Mouse (Mus musculus): ENCODE results near the gene Scn9a. TPM values are rescaled to one million over a fixed set of nuclear protein-coding genes. Genes with fewer than 3 reads are reported as not detected.
A peak's percentile ranks its signal among the peaks of the same experiment; 100 is the strongest.

Scn9a gene
- polyA plus RNA-seq, 1 experiment from 2014 or later, result 3.9 TPM

DNA sequence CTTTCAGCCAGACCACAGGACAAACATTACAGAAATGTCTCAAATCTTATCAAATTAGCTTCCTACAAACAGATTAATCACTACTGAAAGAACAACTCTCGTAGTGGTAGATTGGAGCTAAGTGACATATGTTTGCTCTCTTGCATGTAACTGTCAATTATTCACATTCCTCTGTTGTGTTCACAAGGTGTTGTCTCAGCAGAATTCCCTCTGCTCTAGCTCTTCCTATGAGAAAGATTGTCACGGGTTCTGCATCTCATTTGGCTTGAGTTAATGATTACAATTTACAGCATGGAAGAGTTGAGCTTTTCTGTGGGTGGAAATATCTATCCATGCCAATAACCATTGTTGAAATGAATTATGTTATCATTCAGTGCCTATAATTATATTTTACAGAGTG is 156.4 kb downstream of the Scn9a start:
- 75% methylated on average over 2 of the region's 2 CpGs for WGBS
- DNase-seq (ENCODE audit: low spot score) (no peak), ATAC-seq (ENCODE audit: low read depth) (no peak)

DNA sequence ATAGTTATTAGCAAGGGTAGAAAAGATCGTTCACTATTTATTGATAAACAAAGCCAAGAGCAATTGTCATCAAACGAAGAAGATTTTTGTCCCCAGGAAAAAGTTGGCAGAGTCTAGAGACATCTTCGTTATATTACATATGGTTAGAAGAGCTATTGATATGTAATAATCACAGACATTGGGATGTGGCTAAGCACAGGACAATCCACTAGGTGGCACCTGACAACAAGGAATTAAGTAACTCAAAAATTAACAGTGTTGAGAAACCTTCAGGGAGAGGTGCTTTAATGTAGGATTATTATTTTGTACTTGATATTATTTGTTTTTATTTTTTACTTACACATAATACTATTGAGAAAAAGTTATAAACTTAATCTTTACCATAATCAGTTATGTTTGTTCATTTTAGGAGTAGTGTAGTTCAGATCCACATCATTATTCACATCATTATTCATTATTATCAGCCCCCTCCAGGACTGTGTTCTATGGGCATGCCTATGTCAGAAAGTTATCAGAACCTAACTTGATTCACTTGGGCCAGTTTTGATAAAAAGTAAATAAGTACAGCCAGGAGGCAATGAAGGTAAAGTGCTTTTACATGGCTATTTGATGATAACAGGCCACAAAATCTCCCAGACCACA is 161.5 kb downstream of the Scn9a start:
- Histone ChIP-seq H3K4me3 (ENCODE audit: low read depth, low read length) (no peak overlapping the region), H3K9ac (ENCODE audit: low read depth, low read length) (no peak overlapping the region), H3K36me3 (ENCODE audit: control insufficient read depth, insufficient read depth, low read length) (no peaks in the 10 kb centered on the region), H3K27me3 (replicated peaks; ENCODE audit: control insufficient read depth, insufficient read depth, low read length) (no peaks in the 10 kb centered on the region), H3K4me2 (ENCODE audit: low read depth, low read length) (no peak overlapping the region), H3K9me3 (ENCODE audit: control insufficient read depth, low read length) (no peaks in the 10 kb centered on the region), H3K4me1 (ENCODE audit: control insufficient read depth, insufficient read depth, low read length) (no peaks in the 10 kb centered on the region), H3K27ac (replicated peaks; ENCODE audit: low read depth, low read length) (no peak overlapping the region)
- 51% methylated on average over 3 of the region's 3 CpGs for WGBS
- DNase-seq (ENCODE audit: low spot score) (peak; percentile 60), ATAC-seq (ENCODE audit: low read depth) (no peak)

More for the DNA sequence above, 156.4 kb downstream of the Scn9a start:
- Histone ChIP-seq H3K27ac (replicated peaks; ENCODE audit: low read depth, low read length) (no peak overlapping the region), H3K4me1 (ENCODE audit: control insufficient read depth, insufficient read depth, low read length) (no peaks in the 10 kb centered on the region), H3K4me2 (ENCODE audit: low read depth, low read length) (no peak overlapping the region), H3K36me3 (ENCODE audit: control insufficient read depth, insufficient read depth, low read length) (no peaks in the 10 kb centered on the region), H3K4me3 (ENCODE audit: low read depth, low read length) (no peak overlapping the region), H3K9ac (ENCODE audit: low read depth, low read length) (no peak overlapping the region), H3K27me3 (replicated peaks; ENCODE audit: control insufficient read depth, insufficient read depth, low read length) (no peaks in the 10 kb centered on the region), H3K9me3 (ENCODE audit: control insufficient read depth, low read length) (no peaks in the 10 kb centered on the region)

DNA sequence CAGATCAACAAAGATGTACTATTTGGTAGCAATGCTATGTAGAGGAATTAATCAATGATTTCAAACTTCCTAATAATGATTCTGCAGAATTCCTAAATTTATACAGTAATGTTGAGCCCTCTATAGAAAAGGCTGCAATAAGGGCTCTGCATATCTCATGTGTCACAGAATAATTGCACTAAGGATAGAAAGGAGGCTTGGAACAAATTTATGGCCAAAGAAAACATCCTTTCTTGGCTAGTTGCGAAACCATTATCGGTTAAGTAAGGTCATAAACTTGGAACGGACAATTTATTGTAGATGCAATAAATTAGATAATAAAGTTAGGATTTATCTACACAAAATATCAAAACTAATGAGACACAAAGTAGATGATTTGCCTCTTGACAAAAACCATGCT is 169.3 kb downstream of the Scn9a start:
- Histone ChIP-seq H3K9me3 (ENCODE audit: control insufficient read depth, low read length) (no peaks in the 10 kb centered on the region), H3K27me3 (replicated peaks; ENCODE audit: control insufficient read depth, insufficient read depth, low read length) (no peaks in the 10 kb centered on the region), H3K4me3 (ENCODE audit: low read depth, low read length) (no peak overlapping the region), H3K4me1 (ENCODE audit: control insufficient read depth, insufficient read depth, low read length) (no peaks in the 10 kb centered on the region), H3K27ac (replicated peaks; ENCODE audit: low read depth, low read length) (no peak overlapping the region), H3K4me2 (ENCODE audit: low read depth, low read length) (no peak overlapping the region), H3K36me3 (ENCODE audit: control insufficient read depth, insufficient read depth, low read length) (no peaks in the 10 kb centered on the region), H3K9ac (ENCODE audit: low read depth, low read length) (no peak overlapping the region)
- no peak for DNase-seq (ENCODE audit: low spot score)
- 88% methylated on average over 3 of the region's 3 CpGs for WGBS
- no peak for ATAC-seq (ENCODE audit: low read depth)

DNA sequence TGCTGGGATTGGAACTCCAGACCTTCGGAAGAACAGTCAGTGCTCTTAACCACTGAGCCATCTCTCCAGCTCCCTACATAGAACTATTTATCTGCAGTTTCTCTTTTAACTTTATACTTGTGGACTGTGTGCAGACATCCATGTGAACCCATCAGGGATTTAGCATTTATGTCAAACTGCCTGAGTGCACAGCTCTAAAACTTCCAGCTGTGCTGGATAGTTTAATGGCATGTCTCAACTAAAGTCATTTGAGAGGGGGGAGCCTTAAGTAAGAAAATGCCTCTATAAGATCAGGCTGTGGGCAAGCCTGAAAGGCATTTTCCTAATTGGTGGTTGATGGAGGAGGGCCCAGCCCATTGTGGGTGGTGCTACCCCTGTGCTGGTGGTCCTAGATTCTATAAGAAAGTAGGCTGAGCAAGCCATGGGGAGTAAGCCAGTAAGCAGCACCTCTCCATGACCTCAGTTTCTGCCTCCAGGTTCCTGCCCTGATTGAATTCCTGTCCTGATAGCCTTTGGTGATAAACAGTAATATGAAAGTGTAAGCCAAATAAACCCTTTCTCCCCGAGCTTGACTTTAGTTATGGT is 169.8 kb downstream of the Scn9a start:
- DNase-seq (ENCODE audit: low spot score) (peak; percentile 9), ATAC-seq (ENCODE audit: low read depth) (no peak)
- no peaks in the 10 kb centered on the region for H3K9me3 ChIP-seq (ENCODE audit: control insufficient read depth, low read length)
- H3K36me3 ChIP-seq (ENCODE audit: control insufficient read depth, insufficient read depth, low read length), result no peaks in the 10 kb centered on the region
- 79% methylated on average over 2 of the region's 2 CpGs for WGBS
- no peak overlapping the region for H3K4me3 ChIP-seq (ENCODE audit: low read depth, low read length)
- no peak overlapping the region for H3K9ac ChIP-seq (ENCODE audit: low read depth, low read length)
- no peak overlapping the region for H3K27ac ChIP-seq (replicated peaks; ENCODE audit: low read depth, low read length)
- H3K4me1 ChIP-seq (ENCODE audit: control insufficient read depth, insufficient read depth, low read length), result no peaks in the 10 kb centered on the region
- H3K4me2 ChIP-seq (ENCODE audit: low read depth, low read length), result no peak overlapping the region
- H3K27me3 ChIP-seq (replicated peaks; ENCODE audit: control insufficient read depth, insufficient read depth, low read length), result no peaks in the 10 kb centered on the region

DNA sequence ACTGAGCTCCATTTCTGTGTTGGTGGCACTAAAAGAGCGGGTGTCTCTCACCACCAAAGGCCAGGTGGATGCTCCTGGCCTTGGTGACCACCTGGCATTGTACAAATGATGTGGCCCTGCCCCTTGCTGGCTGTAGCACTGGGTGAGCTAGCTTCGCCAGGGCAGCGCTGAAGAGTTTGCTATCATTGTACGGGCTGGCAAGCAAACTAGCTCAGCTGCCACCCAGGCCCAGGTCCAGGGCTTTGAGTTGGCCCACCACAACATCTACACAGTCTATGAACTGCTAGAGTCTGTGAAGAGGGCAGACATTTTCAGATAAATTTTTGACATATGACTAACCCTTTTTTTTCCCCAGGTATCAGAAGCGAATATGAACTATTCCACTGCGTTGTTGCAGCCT is 170.8 kb downstream of the Scn9a start:
- Histone ChIP-seq H3K4me1 (ENCODE audit: control insufficient read depth, insufficient read depth, low read length) (no peaks in the 10 kb centered on the region), H3K9me3 (ENCODE audit: control insufficient read depth, low read length) (no peaks in the 10 kb centered on the region), H3K4me2 (ENCODE audit: low read depth, low read length) (no peak overlapping the region), H3K36me3 (ENCODE audit: control insufficient read depth, insufficient read depth, low read length) (no peaks in the 10 kb centered on the region), H3K27me3 (replicated peaks; ENCODE audit: control insufficient read depth, insufficient read depth, low read length) (no peaks in the 10 kb centered on the region), H3K4me3 (ENCODE audit: low read depth, low read length) (no peak overlapping the region), H3K9ac (ENCODE audit: low read depth, low read length) (no peak overlapping the region), H3K27ac (replicated peaks; ENCODE audit: low read depth, low read length) (no peak overlapping the region)
- WGBS, result 95% methylated on average over 6 of the region's 6 CpGs
- DNase-seq (ENCODE audit: low spot score), result no peak
- no peak for ATAC-seq (ENCODE audit: low read depth)

DNA sequence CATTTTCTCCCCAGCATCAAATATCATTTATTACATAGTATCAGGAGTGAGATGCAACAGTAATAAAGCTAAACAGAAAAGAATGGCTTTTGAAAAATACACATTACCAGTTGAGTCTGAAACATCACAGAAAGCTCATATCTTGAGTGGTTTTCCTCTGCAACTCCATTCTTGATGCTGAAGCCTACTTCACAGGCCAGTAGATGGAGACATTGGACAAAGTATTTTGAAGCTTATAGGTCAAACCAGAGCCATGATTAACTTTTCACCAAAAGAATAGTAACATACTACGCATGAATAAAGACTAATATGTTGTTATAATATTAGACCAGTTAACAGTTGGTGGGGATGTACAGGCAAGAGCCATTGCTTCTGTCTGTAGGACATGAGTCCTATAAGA is 172.3 kb downstream of the Scn9a start:
- Histone ChIP-seq H3K9me3 (ENCODE audit: control insufficient read depth, low read length) (no peaks in the 10 kb centered on the region), H3K9ac (ENCODE audit: low read depth, low read length) (no peak overlapping the region), H3K27me3 (replicated peaks; ENCODE audit: control insufficient read depth, insufficient read depth, low read length) (no peaks in the 10 kb centered on the region), H3K4me3 (ENCODE audit: low read depth, low read length) (no peak overlapping the region), H3K4me2 (ENCODE audit: low read depth, low read length) (no peak overlapping the region), H3K4me1 (ENCODE audit: control insufficient read depth, insufficient read depth, low read length) (no peaks in the 10 kb centered on the region), H3K36me3 (ENCODE audit: control insufficient read depth, insufficient read depth, low read length) (no peaks in the 10 kb centered on the region), H3K27ac (replicated peaks; ENCODE audit: low read depth, low read length) (no peak overlapping the region)
- 79% methylated on average over 1 of the region's 1 CpGs for WGBS
- ATAC-seq (ENCODE audit: low read depth), result no peak
- peak; percentile 24 for DNase-seq (ENCODE audit: low spot score)

DNA sequence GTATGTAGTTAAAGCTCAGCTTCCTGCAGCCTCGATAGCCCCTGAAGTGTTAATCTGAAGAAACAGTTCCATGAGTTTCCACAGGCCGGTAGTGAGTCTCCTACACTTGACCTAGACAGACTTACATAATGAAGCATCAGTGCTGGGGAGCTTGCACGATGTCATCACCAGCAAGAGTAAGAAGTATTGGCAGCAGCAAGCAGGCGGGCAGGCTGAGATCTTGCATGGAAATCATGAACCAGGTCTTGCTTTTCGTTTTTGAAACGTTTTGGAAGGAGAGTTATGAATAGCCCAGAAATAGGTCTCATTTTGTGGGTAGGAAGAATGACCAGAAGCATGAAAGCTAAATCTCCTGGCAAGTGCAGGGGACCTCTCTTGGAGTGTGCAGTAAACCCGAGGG is 194.1 kb downstream of the Scn9a start, which contains the start of gene Scn1a:
TSS of gene Scn1a (minus strand) at position 130 of the 400 bp plus-strand sequence.
- H3K9me3 ChIP-seq (ENCODE audit: control insufficient read depth, low read length), result no peaks in the 10 kb centered on the region
- DNase-seq (ENCODE audit: low spot score) (no peak), ATAC-seq (ENCODE audit: low read depth) (no peak)
- H3K27me3 ChIP-seq (replicated peaks; ENCODE audit: control insufficient read depth, insufficient read depth, low read length), result no peaks in the 10 kb centered on the region; the same call in 1 of the 2 replicates
- peak within 1 kb of the TSS; percentile 33 for H3K4me3 ChIP-seq (ENCODE audit: low read depth, low read length)
- H3K27ac ChIP-seq (replicated peaks; ENCODE audit: low read depth, low read length), result no peak within 1 kb of the TSS
- WGBS, result 14% methylated on average over 7 of the region's 7 CpGs
- peak within 1 kb of the TSS; percentile 36; the same call in 1 of the 2 replicates for H3K9ac ChIP-seq (ENCODE audit: low read depth, low read length)
- no peaks in the 10 kb centered on the region for H3K36me3 ChIP-seq (ENCODE audit: control insufficient read depth, insufficient read depth, low read length)
- H3K4me1 ChIP-seq (ENCODE audit: control insufficient read depth, insufficient read depth, low read length), result peaks cover 4% of the 10 kb centered on the region; the same call in 1 of the 2 replicates
- H3K4me2 ChIP-seq (ENCODE audit: low read depth, low read length), result peak within 1 kb of the TSS; percentile 63

DNA sequence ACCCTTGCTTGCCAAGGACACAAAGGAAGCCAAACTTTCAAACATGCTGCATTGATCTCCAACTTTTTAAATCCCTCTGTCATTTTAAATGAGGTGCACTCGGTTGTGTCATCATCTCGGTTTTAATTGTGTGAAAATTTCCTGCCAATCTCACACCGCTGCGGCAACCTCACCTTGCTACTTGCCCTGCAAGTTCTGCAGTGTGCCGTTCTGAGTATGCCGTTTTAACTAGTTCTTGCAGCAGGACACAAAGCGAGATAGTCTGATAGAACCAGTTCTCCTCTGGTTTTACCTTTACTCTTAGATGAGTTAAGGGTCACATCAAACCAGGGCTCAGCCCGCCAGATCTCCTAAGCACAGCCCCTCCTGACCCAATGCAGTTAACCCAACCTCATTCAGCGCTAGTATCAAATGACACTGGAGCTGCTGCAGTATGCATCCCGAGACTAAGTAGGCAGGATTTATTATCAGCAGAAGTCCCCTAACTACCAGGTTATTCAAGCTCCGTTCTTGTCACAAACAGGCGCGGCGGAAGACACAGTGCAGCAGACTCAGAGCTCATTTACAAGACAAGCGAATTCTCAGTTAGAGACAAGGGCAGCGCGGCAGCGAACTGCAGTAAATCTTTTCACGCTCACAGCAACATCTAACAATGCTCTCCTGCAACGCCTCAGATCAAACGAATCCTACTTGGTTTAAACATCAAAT is 194.8 kb downstream of the Scn9a start:
- Histone ChIP-seq H3K36me3 (ENCODE audit: control insufficient read depth, insufficient read depth, low read length) (no peaks in the 10 kb centered on the region), H3K27ac (replicated peaks; ENCODE audit: low read depth, low read length) (no peak overlapping the region), H3K9ac (ENCODE audit: low read depth, low read length) (peak overlapping the region; percentile 36; the same call in 1 of the 2 replicates), H3K9me3 (ENCODE audit: control insufficient read depth, low read length) (no peaks in the 10 kb centered on the region), H3K4me1 (ENCODE audit: control insufficient read depth, insufficient read depth, low read length) (peaks cover 4% of the 10 kb centered on the region; the same call in 1 of the 2 replicates), H3K4me3 (ENCODE audit: low read depth, low read length) (peak overlapping the region; percentile 33), H3K4me2 (ENCODE audit: low read depth, low read length) (peak overlapping the region; percentile 63), H3K27me3 (replicated peaks; ENCODE audit: control insufficient read depth, insufficient read depth, low read length) (no peaks in the 10 kb centered on the region; the same call in 1 of the 2 replicates)
- peak; percentile 63; the same call in 1 of the 2 replicates for ATAC-seq (ENCODE audit: low read depth)
- peak; percentile 38 for DNase-seq (ENCODE audit: low spot score)
- WGBS, result 7% methylated on average over 21 of the region's 21 CpGs

Data from embryonic facial prominence, embryonic 14.5 days (tissue).